18 mouse cellular contexts compared by ENCODE assay signal in genomic region chr9:14213283-14213682, GRCm38 (mm10).
DNase-seq lines count a peak whose midpoint lies in the region; ATAC-seq lines count a peak whose summit lies in the region.
"Had no signal": no experiment of that assay in that cellular context is flagged by ENCODE, and none has a peak within 500 bp of the region (broad histone marks: within the 10 kb centered on the region; RNA-seq: fewer than 3 reads in every experiment).

No protein-coding gene starts in this region.

- 0 out of 2 replicates have a peak, but pooled peaks cover 6% of the 10 kb centered on the region for H3K4me1 ChIP-seq in intestine, embryonic 15.5 days (replicated peaks)
- H3K4me1 ChIP-seq in intestine, embryonic 16.5 days (ENCODE audit: control insufficient read depth, insufficient read depth, low read length), result peaks cover 27% of the 10 kb centered on the region
- H3K4me1 ChIP-seq in midbrain, embryonic 10.5 days, result peaks cover 13% of the 10 kb centered on the region

- no peaks in the 10 kb centered on the region for H3K9me3 ChIP-seq in intestine, embryonic 15.5 days
- no peaks in the 10 kb centered on the region for H3K9me3 ChIP-seq in intestine, embryonic 16.5 days (ENCODE audit: control insufficient read depth, low read length)
- H3K9me3 ChIP-seq in midbrain, embryonic 10.5 days (replicated peaks), result no peaks in the 10 kb centered on the region
- H3K9me3 ChIP-seq: forebrain, embryonic 12.5 days; neural tube, embryonic 15.5 days had no signal

- no peaks in the 10 kb centered on the region for H3K27me3 ChIP-seq in intestine, embryonic 15.5 days (replicated peaks)
- no peaks in the 10 kb centered on the region for H3K27me3 ChIP-seq in intestine, embryonic 16.5 days (replicated peaks; ENCODE audit: control insufficient read depth, insufficient read depth, low read length)
- H3K27me3 ChIP-seq in midbrain, embryonic 10.5 days (ENCODE audit: low read depth, poor library complexity, severe bottlenecking), result no peaks in the 10 kb centered on the region
- H3K27me3 ChIP-seq: forebrain, embryonic 12.5 days; neural tube, embryonic 15.5 days had no signal

- intact Hi-C loops in left cerebral cortex, postnatal 4 days (cut with DNase I), result no loop called here

- ATAC-seq in intestine, embryonic 15.5 days, result 0 out of 2 replicates have a peak, but pooled peaks have one; percentile 9
- no peak for ATAC-seq in intestine, embryonic 16.5 days
- ATAC-seq: hindbrain, postnatal 0 days; midbrain, embryonic 16.5 days had no signal

- H3K36me3 ChIP-seq in intestine, embryonic 15.5 days, result no peaks in the 10 kb centered on the region
- H3K36me3 ChIP-seq in intestine, embryonic 16.5 days (ENCODE audit: control insufficient read depth, insufficient read depth, low read length), result no peaks in the 10 kb centered on the region
- H3K36me3 ChIP-seq in midbrain, embryonic 10.5 days, result no peaks in the 10 kb centered on the region
- H3K36me3 ChIP-seq: forebrain, embryonic 12.5 days; neural tube, embryonic 15.5 days had no signal

- H3K4me2 ChIP-seq in intestine, embryonic 15.5 days (replicated peaks), result no peak overlapping the region
- no peak overlapping the region for H3K4me2 ChIP-seq in intestine, embryonic 16.5 days (ENCODE audit: low read depth, low read length)
- H3K4me2 ChIP-seq: forebrain, embryonic 12.5 days; liver, embryonic 11.5 days; neural tube, embryonic 15.5 days had no signal

- peak; percentile 17 to 43 for DNase-seq in left cerebral cortex, adult 18-20 months (ENCODE audit: low spot score in 2 of 2)
- no peak for DNase-seq in left cerebral cortex, postnatal 4 days
- DNase-seq in Muller cell, postnatal 12 days (ENCODE audit: inconsistent ontology term), result peak; percentile 37
- DNase-seq in left cerebral cortex, adult 9 months (ENCODE audit: low spot score in 2 of 2), result peak; percentile 58 to 60
- DNase-seq in midbrain, embryonic 10.5 days (ENCODE audit: low spot score), result no peak
- DNase-seq: cerebellum, adult 9-10 months; gastrocnemius, postnatal 25 days; kidney, postnatal 10 days; lung, adult 18-20 months; lung, postnatal 36 days; thymus, postnatal 25 days had no signal

- 62% methylated on average over 2 of the region's 2 CpGs for WGBS in intestine, embryonic 15.5 days
- 74% methylated on average over 2 of the region's 2 CpGs for WGBS in intestine, embryonic 16.5 days
- 84% methylated on average over 2 of the region's 2 CpGs for WGBS in midbrain, embryonic 10.5 days

- no peak overlapping the region for H3K9ac ChIP-seq in intestine, embryonic 15.5 days
- no peak overlapping the region for H3K9ac ChIP-seq in intestine, embryonic 16.5 days (ENCODE audit: low read depth, low read length)
- H3K9ac ChIP-seq: forebrain, embryonic 12.5 days; neural tube, embryonic 15.5 days had no signal

- H3K27ac ChIP-seq in intestine, embryonic 15.5 days, result no peak overlapping the region
- no peak overlapping the region for H3K27ac ChIP-seq in intestine, embryonic 16.5 days (ENCODE audit: low read length)
- H3K27ac ChIP-seq in midbrain, embryonic 10.5 days (replicated peaks), result no peak overlapping the region
- H3K27ac ChIP-seq: forebrain, embryonic 12.5 days; hindbrain, postnatal 0 days; neural tube, embryonic 15.5 days had no signal

- H3K4me3 ChIP-seq in intestine, embryonic 15.5 days (replicated peaks), result no peak overlapping the region
- H3K4me3 ChIP-seq in intestine, embryonic 16.5 days (ENCODE audit: low read length), result no peak overlapping the region
- no peak overlapping the region for H3K4me3 ChIP-seq in midbrain, embryonic 10.5 days
- H3K4me3 ChIP-seq: forebrain, embryonic 12.5 days; neural tube, embryonic 15.5 days had no signal

Comparison
In these comparisons a context has a peak if more than half of its experiments do, and no peak if none do; other contexts are left out.
1. DNase-seq: peak in left cerebral cortex, adult 18-20 months (2 of 2), Muller cell, postnatal 12 days (single experiment) and left cerebral cortex, adult 9 months (2 of 2); none in left cerebral cortex, postnatal 4 days (single experiment) and midbrain, embryonic 10.5 days (single experiment).